ENCODE assay signal across 27 mouse cellular contexts in the genomic region with DNA sequence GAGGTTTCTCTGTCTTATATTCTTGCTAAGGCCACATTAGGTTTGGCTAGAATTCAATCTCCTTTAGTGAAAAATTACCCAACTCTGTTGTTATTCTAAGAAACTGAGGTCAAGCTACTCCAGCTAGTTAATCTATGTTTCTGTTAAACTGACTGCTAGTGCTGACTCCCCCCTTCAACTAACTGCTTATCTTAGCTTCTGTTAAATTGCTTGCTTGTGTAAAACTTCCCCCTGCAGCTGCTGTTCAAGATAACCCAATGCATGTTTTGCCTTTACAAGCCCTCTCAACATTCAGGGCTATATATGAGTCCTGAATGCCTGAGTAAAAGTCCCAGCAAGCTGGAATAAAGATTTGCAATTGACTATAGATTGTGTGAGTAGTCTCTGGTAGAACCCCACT.
DNase-seq lines count a peak whose midpoint lies in the region; ATAC-seq and TF ChIP-seq lines count a peak whose summit lies in the region.
"Had no signal": no experiment of that assay in that cellular context is flagged by ENCODE, and none has a peak within 500 bp of the region (broad histone marks: within the 10 kb centered on the region; RNA-seq: fewer than 3 reads in every experiment).

No protein-coding gene starts in this region.

- H3K4me2 ChIP-seq in liver, embryonic 14.5 days (ENCODE audit: low read depth): no peak overlapping the region
- no peak overlapping the region for H3K4me2 ChIP-seq in liver, embryonic 11.5 days
- H3K4me2 ChIP-seq: embryonic facial prominence, embryonic 13.5 days; embryonic facial prominence, embryonic 15.5 days; forebrain, embryonic 12.5 days had no signal

- no peak for ATAC-seq in liver, embryonic 14.5 days (ENCODE audit: insufficient read depth)
- no peak for ATAC-seq in liver, embryonic 11.5 days (replicated peaks; ENCODE audit: low FRiP score)
- ATAC-seq in megakaryocyte-erythroid progenitor cell, adult 5-6 weeks (replicated peaks; ENCODE audit: low FRiP score, low TSS enrichment, poor library complexity, severe bottlenecking): 0 out of 2 replicates have a peak, but pooled peaks have one; percentile 22
- ATAC-seq: CD4-positive, CD25-positive, alpha-beta regulatory T cell, adult 4 months; forebrain, embryonic 14.5 days; forebrain, embryonic 16.5 days had no signal

- TF ChIP-seq EP300 in liver, embryonic 14.5 days (IDR thresholded peaks at IDR 0.05; ENCODE audit: low read depth): peak; percentile 46; the same call in 1 of the 2 replicates

- peak; percentile 8 for DNase-seq in kidney, adult 2 months
- no peak for DNase-seq in kidney, postnatal 14 days
- DNase-seq in liver, embryonic 14.5 days (ENCODE audit: low read depth in 3 of 3, low spot score in 3 of 3): no peak
- no peak for DNase-seq in liver, embryonic 11.5 days (ENCODE audit: low spot score)
- no peak for DNase-seq in ovary, adult 18-20 months (ENCODE audit: low spot score)
- DNase-seq: adrenal gland, adult 2 months; adrenal gland, postnatal 10 days; adrenal gland, postnatal 25 days; B cell, adult 2 months; cerebellum, adult 11 months; cerebellum, adult 18-20 months; cerebellum, adult 8-10 months; cerebellum, adult 9-11 months; cerebellum, postnatal 14 days; cerebellum, postnatal 36 days; embryo, embryonic 11 days had no signal

- H3K9ac ChIP-seq in liver, embryonic 14.5 days (replicated peaks): no peak overlapping the region
- H3K9ac ChIP-seq in liver, embryonic 11.5 days (ENCODE audit: low read depth, low read length): no peak overlapping the region
- H3K9ac ChIP-seq: embryonic facial prominence, embryonic 13.5 days; embryonic facial prominence, embryonic 15.5 days; forebrain, embryonic 12.5 days had no signal

- no peak overlapping the region for H3K27ac ChIP-seq in kidney, adult 2 months (ENCODE audit: insufficient read depth, low read depth, low read length)
- H3K27ac ChIP-seq in liver, embryonic 14.5 days: no peak overlapping the region
- H3K27ac ChIP-seq in liver, embryonic 11.5 days (ENCODE audit: low read depth, low read length): no peak overlapping the region
- H3K27ac ChIP-seq: embryonic facial prominence, embryonic 13.5 days; embryonic facial prominence, embryonic 15.5 days; forebrain, embryonic 10.5 days; forebrain, embryonic 12.5 days had no signal

- no peak for TF ChIP-seq POLR2A in kidney, adult 2 months (IDR thresholded peaks at IDR 0.05; ENCODE audit: low read depth, low read length)

- H3K36me3 ChIP-seq in kidney, adult 2 months (ENCODE audit: control insufficient read depth, insufficient read depth, low read length): no peaks in the 10 kb centered on the region
- H3K36me3 ChIP-seq in liver, embryonic 14.5 days (replicated peaks; ENCODE audit: control insufficient read depth, insufficient read depth, low read depth): no peaks in the 10 kb centered on the region
- no peaks in the 10 kb centered on the region for H3K36me3 ChIP-seq in liver, embryonic 11.5 days (ENCODE audit: control insufficient read depth, insufficient read depth, low read length)
- H3K36me3 ChIP-seq: embryonic facial prominence, embryonic 13.5 days; embryonic facial prominence, embryonic 15.5 days; forebrain, embryonic 10.5 days; forebrain, embryonic 12.5 days; G1E had no signal

- H3K4me1 ChIP-seq in kidney, adult 2 months (ENCODE audit: control insufficient read depth, insufficient read depth, low read length): no peaks in the 10 kb centered on the region
- peaks cover 10 to 28% of the 10 kb centered on the region in 2 experiments for H3K4me1 ChIP-seq in liver, embryonic 14.5 days (replicated peaks; ENCODE audit: control insufficient read depth in 2 of 2, insufficient read depth in 2 of 2, low read length in 1 of 2)
- peaks cover 21% of the 10 kb centered on the region for H3K4me1 ChIP-seq in liver, embryonic 11.5 days (replicated peaks; ENCODE audit: control insufficient read depth, insufficient read depth, low read length)
- H3K4me1 ChIP-seq: embryonic facial prominence, embryonic 13.5 days; embryonic facial prominence, embryonic 15.5 days; forebrain, embryonic 10.5 days; forebrain, embryonic 12.5 days had no signal

- H3K27me3 ChIP-seq in kidney, adult 2 months (replicated peaks; ENCODE audit: control insufficient read depth, insufficient read depth, low read length): no peaks in the 10 kb centered on the region
- H3K27me3 ChIP-seq in liver, embryonic 14.5 days (ENCODE audit: control insufficient read depth, insufficient read depth, low read length): no peaks in the 10 kb centered on the region
- no peaks in the 10 kb centered on the region for H3K27me3 ChIP-seq in liver, embryonic 11.5 days (replicated peaks; ENCODE audit: control insufficient read depth, insufficient read depth, low read length)
- H3K27me3 ChIP-seq: CH12.LX; embryonic facial prominence, embryonic 13.5 days; embryonic facial prominence, embryonic 15.5 days had no signal

- H3K4me3 ChIP-seq in kidney, adult 2 months (ENCODE audit: insufficient read depth, low read depth, low read length): no peak overlapping the region
- no peak overlapping the region for H3K4me3 ChIP-seq in liver, embryonic 14.5 days (ENCODE audit: insufficient read depth in 1 of 2, low read depth in 2 of 2, low read length in 2 of 2)
- no peak overlapping the region for H3K4me3 ChIP-seq in liver, embryonic 11.5 days (ENCODE audit: low read depth, low read length)
- H3K4me3 ChIP-seq: embryonic facial prominence, embryonic 13.5 days; embryonic facial prominence, embryonic 15.5 days; erythroblast, embryonic 14.5 days; forebrain, embryonic 10.5 days; forebrain, embryonic 12.5 days had no signal

- no peak for TF ChIP-seq CTCF in kidney, adult 2 months (conservative IDR thresholded peaks at IDR 0.05; ENCODE audit: insufficient read depth, insufficient read length, low read depth, low read length)
- no peak for TF ChIP-seq CTCF in liver, embryonic 14.5 days (IDR thresholded peaks at IDR 0.05; ENCODE audit: low read depth)

- no peaks in the 10 kb centered on the region for H3K9me3 ChIP-seq in liver, embryonic 14.5 days (ENCODE audit: control insufficient read depth, low read length)
- no peaks in the 10 kb centered on the region for H3K9me3 ChIP-seq in liver, embryonic 11.5 days (ENCODE audit: control insufficient read depth, low read length)
- H3K9me3 ChIP-seq: embryonic facial prominence, embryonic 13.5 days; embryonic facial prominence, embryonic 15.5 days had no signal
